Mouse (Mus musculus): ENCODE results near the gene Hmgn1.
"Not testable (repeated sequence)": the region's sequence is repeated elsewhere in the genome, so short reads cannot be mapped to it uniquely, and the experiment has no call there.

DNA sequence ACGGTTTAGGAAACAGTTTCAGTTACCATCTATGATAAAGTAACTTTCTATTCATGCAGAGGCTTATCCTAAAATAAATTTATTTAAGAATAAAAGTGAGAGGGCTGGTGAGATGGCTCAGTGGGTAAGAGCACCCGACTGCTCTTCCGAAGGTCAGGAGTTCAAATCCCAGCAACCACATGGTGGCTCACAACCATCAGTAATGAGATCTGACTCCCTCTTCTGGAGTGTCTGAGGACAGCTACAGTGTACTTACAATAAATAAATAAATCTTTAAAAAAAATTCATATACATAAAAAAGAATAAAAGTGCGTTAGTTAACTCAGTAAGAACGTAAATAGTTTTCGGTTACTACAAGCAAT lies 17.2 kb upstream of the Hmgn1 start:
- not testable (repeated sequence) for TF ChIP-seq GATA1 (IDR thresholded peaks at IDR 0.05; ENCODE audit: borderline replicate concordance, low read length); FLI1 (IDR thresholded peaks at IDR 0.05; ENCODE audit: low read length)
